Mouse (Mus musculus) central nervous system, embryonic 14 days (tissue): Measurements from ENCODE around the gene Heca. TPM values are rescaled to one million over a fixed set of nuclear protein-coding genes. Genes with fewer than 3 reads are reported as not detected.

Experiments used
- polyA plus RNA-seq: library from polyadenylated mRNA; depleted of rRNA; stranded (reverse); fragments of >200 nt; gene quantifications from 2 replicates; pipeline ENCODE4 v1.2.3, GENCODE M21; 2012; rRNA removed

Heca gene
- polyA plus RNA-seq = 18.6 and 19.4 TPM in 2 replicates

GRCm38 (mm10) chr10:17947960-17948730 is at the start of gene Heca:
TSS of gene Heca (minus strand) at chr10:17948067.

Other genes with a start within 250 kb of the Heca start
- 97.3 and 103 TPM in 2 replicates for gene Cited2, start 224.8 kb downstream of the Heca start, polyA plus RNA-seq
- gene Txlnb, start 151.8 kb downstream of the Heca start, polyA plus RNA-seq = 0.96 and 1.5 TPM in 2 replicates
- 97.6 and 160 TPM in 2 replicates for gene Abracl, start 75.2 kb upstream of the Heca start, polyA plus RNA-seq
- gene Reps1, start 107.8 kb upstream of the Heca start, polyA plus RNA-seq = 73.2 and 76.8 TPM in 2 replicates